Mouse (Mus musculus) forebrain, embryonic 10.5 days (tissue): ENCODE results near the gene Zfp341. TPM values are rescaled to one million over a fixed set of nuclear protein-coding genes. Genes with fewer than 3 reads are reported as not detected.
A peak's percentile ranks its signal among the peaks of the same experiment; 100 is the strongest.

Experiments used
- DNase-seq: peaks from one replicate; pipeline ENCODE4 v3.0.0-alpha.2; 2017; ENCODE audit warnings: low spot score; ENCODE audit errors: extremely low spot score
- H3K27ac ChIP-seq: fragments of 300-500 bp; sonication (generic); 2 replicates; pipeline ENCODE4 v1.5.1; 2016; ENCODE audit warnings: mild to moderate bottlenecking
- H3K27me3 ChIP-seq: fragments of 300-500 bp; sonication (generic); 2 replicates; pipeline ENCODE4 v1.6.1; 2016; ENCODE audit warnings: mild to moderate bottlenecking; ENCODE audit not compliant: poor library complexity, severe bottlenecking
- H3K36me3 ChIP-seq: fragments of 300-500 bp; sonication (generic); replicated peaks from 2 replicates; pipeline ENCODE4 v1.6.1; 2016; ENCODE audit warnings: mild to moderate bottlenecking, moderate library complexity
- H3K4me1 ChIP-seq: fragments of 300-500 bp; sonication (generic); 2 replicates; pipeline ENCODE4 v1.6.1; 2016
- H3K4me3 ChIP-seq: fragments of 300-500 bp; sonication (generic); 2 replicates; pipeline ENCODE4 v1.5.1; 2016; ENCODE audit warnings: mild to moderate bottlenecking, moderate library complexity
- H3K9me3 ChIP-seq: fragments of 300-500 bp; sonication (generic); 2 replicates; pipeline ENCODE4 v1.6.1; 2016; ENCODE audit warnings: mild to moderate bottlenecking, moderate library complexity
- WGBS: fragments of 180-500 bp; shearing (Covaris S2); methylation state at CpG from one replicate; pipeline ENCODE4 v1.1.7; 2016; 5-methylcytosine and 5-hydroxymethylcytosine counted together
- polyA plus RNA-seq: library from polyadenylated mRNA; unstranded; fragments of >200 nt; fragmentation: Nextera tagmentation; extraction: Ambion mirVana; gene quantifications from 2 replicates; pipeline ENCODE4 v1.2.1, GENCODE M21; 2016

Zfp341 gene
- polyA plus RNA-seq, 1 experiment from 2014 or later: 0.93 TPM

DNA sequence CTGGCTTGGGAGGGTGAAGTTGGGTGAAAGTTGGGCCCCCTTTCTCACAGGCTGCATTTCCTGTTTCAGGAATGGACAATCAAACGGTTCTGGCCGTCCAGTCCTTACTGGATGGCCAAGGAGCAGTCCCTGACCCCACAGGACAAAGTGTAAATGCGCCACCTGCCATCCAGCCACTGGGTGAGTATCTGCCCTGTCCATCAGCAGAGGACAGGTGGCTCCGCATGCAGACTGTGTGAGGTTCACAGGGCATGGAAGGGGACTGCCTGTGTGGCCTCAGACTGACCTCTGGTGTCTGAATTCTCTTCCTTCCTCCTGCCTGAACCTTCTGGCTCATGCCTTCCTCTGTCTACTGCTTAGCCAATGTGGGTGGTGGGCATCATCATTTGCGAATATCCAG, 8.6 kb downstream of the Zfp341 start:
- Histone ChIP-seq H3K27me3 (no peaks in the 10 kb centered on the region), H3K4me1 (no peaks in the 10 kb centered on the region), H3K9me3 (peaks cover 7% of the 10 kb centered on the region; the same call in 1 of the 2 replicates), H3K27ac (no peak overlapping the region), H3K4me3 (no peak overlapping the region), H3K36me3 (peaks cover 51% of the 10 kb centered on the region)
- WGBS: 87% methylated on average over 5 of the region's 5 CpGs
- DNase-seq: no peak

DNA sequence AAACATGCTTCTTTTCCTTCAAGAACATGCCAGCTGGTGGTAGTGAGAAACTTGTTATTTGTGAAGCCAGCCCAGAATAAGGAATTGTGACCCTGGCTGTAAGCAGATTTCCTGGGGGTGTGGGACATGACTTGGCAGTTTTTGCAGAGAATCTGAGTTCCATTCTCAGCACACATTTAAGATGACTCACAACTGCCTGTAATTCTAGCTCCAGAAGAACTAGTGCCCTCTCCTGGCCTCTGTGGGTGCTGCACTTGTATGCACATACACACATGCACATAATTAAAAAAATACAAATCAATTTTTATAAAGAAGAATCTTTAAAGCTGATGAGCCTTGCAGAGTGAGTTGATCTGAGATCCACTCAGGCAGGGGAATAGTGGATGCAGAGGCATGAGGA, 11.0 kb downstream of the Zfp341 start:
- H3K4me3 ChIP-seq: no peak overlapping the region
- peaks cover 65% of the 10 kb centered on the region for H3K36me3 ChIP-seq
- no peak overlapping the region for H3K27ac ChIP-seq
- no peaks in the 10 kb centered on the region for H3K27me3 ChIP-seq
- DNase-seq: no peak
- H3K4me1 ChIP-seq: no peaks in the 10 kb centered on the region
- H3K9me3 ChIP-seq: peaks cover 7% of the 10 kb centered on the region; the same call in 1 of the 2 replicates

DNA sequence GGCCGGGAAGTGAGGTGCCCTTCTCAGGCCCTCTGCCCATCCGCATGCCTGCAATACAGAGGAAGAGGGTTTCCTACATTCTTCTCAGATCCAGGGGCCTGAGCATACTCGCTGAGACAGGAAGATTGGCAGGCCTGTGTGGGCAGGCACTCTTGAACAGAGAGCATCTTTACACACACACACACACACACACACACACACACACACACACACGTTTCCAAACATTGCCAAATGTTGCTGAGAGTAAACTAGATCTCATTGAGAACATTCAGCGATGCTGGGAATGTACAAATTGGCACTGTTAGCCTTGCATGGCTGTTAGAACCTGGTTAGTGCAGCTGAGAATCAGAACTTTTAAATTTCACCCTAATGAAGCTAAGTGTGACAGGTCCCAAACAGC, 17.4 kb downstream of the Zfp341 start:
- Histone ChIP-seq H3K27me3 (no peaks in the 10 kb centered on the region), H3K36me3 (peaks cover 66% of the 10 kb centered on the region), H3K27ac (no peak overlapping the region), H3K9me3 (no peaks in the 10 kb centered on the region), H3K4me1 (no peaks in the 10 kb centered on the region), H3K4me3 (no peak overlapping the region)
- 87% methylated on average over 5 of the region's 5 CpGs for WGBS
- DNase-seq: no peak

- WGBS: 92% methylated on average over 16 of the region's 16 CpGs
- no peaks in the 10 kb centered on the region for H3K9me3 ChIP-seq
- no peaks in the 10 kb centered on the region for H3K4me1 ChIP-seq
- H3K27ac ChIP-seq: peak overlapping the region; percentile 0; the same call in 1 of the 2 replicates
- no peaks in the 10 kb centered on the region for H3K27me3 ChIP-seq
- H3K4me3 ChIP-seq: no peak overlapping the region
- no peak for DNase-seq
- H3K36me3 ChIP-seq: peaks cover 72% of the 10 kb centered on the region
Measured at GRCm38 (mm10) chr2:154632203-154632780, 19.2 kb downstream of the Zfp341 start.

- Histone ChIP-seq H3K9me3 (peaks cover 4% of the 10 kb centered on the region), H3K4me1 (no peaks in the 10 kb centered on the region), H3K36me3 (peaks cover 74% of the 10 kb centered on the region), H3K27ac (no peak overlapping the region), H3K27me3 (no peaks in the 10 kb centered on the region), H3K4me3 (no peak overlapping the region)
- DNase-seq: no peak
- WGBS: 95% methylated on average over 5 of the region's 5 CpGs
Measured at GRCm38 (mm10) chr2:154633039-154633742, 20.1 kb downstream of the Zfp341 start.

DNA sequence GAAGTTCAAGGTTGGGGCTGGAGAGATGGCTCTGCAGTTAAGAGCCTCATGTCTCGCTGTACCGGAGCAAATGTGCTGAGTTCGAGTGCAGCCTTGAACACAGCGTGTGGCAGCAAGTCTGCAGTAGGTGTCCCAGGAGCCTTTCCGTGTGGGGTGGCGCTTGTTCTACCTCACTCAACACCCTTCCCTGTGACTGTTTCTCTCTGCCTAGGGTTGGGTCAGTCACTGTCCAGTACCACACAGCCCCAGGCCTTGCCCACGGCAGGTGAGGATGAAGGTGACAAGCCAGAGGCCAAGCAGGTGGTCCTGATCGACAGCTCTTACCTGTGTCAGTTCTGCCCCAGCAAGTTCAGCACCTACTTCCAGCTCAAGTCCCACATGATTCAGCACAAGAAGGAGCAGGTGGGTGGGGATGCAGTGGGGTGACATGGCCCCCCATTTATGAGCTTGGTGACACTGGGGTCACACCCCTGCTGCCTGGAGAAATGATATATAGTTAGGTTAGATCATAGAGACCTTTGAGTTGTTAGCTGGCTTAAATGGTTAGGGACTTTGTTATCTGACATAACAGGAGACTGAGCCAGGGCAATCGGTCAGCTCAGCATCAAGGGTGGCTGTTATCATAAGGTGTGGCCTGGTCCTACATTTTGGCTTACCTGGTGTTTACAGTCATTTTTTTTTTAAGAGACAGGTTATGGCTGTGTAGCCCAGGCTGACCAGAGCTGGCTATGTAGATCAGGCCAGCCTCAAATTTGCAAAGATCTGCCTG, 21.0 kb downstream of the Zfp341 start:
- WGBS: 88% methylated on average over 9 of the region's 9 CpGs
- H3K36me3 ChIP-seq: peaks cover 74% of the 10 kb centered on the region
- no peaks in the 10 kb centered on the region for H3K4me1 ChIP-seq

DNA sequence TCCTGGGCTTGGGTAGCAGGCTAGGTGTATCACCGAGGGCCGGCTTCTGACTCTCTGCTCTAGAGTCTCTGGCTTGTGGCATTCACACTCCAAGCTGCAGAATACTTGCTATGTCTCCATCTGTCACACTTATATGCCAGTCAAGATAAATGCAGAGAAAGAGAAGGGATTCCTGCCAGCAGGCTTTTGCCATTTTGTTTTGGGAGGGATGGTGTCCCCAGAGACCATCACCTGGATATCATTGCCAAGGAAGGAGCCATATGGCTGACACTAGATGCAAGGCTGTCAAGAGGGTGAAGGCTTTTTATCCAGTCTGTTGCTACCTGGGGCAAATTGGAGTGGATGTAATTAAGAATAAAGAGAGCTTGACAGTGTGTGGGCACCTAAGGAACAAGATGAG, 22.7 kb downstream of the Zfp341 start:
- H3K4me3 ChIP-seq: no peak overlapping the region
- H3K4me1 ChIP-seq: no peaks in the 10 kb centered on the region
- no peaks in the 10 kb centered on the region for H3K27me3 ChIP-seq
- H3K27ac ChIP-seq: no peak overlapping the region
- H3K36me3 ChIP-seq: peaks cover 69% of the 10 kb centered on the region
- H3K9me3 ChIP-seq: peaks cover 9% of the 10 kb centered on the region
- no peak for DNase-seq
- WGBS: 99% methylated on average over 2 of the region's 2 CpGs

More for the DNA sequence above, 21.0 kb downstream of the Zfp341 start:
- no peak for DNase-seq
- peaks cover 9% of the 10 kb centered on the region for H3K9me3 ChIP-seq
- H3K27me3 ChIP-seq: no peaks in the 10 kb centered on the region
- 0 out of 2 replicates have a peak overlapping the region, but pooled peaks have one; percentile 5 for H3K27ac ChIP-seq
- H3K4me3 ChIP-seq: no peak overlapping the region

DNA sequence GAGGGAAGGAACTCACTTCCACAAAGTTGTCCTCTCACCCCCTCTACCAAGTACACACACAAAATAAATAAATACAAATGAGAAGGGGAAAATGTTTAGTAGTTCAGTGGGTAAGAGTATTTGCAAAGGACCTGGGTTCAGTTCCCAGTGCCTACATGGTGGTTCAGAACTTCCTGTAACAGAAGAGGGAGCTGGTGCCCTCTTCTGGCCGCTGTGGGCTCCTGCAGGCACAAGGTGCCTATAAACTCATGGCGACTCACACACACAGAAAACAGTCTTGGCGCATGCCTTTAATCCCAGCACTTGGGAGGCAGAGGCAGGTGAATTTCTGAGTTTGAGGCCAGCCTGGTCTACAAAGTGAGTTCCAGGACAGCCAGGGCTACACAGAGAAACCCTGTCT, 25.4 kb downstream of the Zfp341 start:
- 93% methylated on average over 3 of the region's 3 CpGs for WGBS
- Histone ChIP-seq H3K9me3 (peaks cover 9% of the 10 kb centered on the region), H3K36me3 (peaks cover 81% of the 10 kb centered on the region), H3K4me1 (no peaks in the 10 kb centered on the region), H3K27ac (no peak overlapping the region), H3K27me3 (no peaks in the 10 kb centered on the region), H3K4me3 (no peak overlapping the region)
- DNase-seq: no peak

GRCm38 (mm10) chr2:154639115-154639514, 26.0 kb downstream of the Zfp341 start:
- H3K27ac ChIP-seq: no peak overlapping the region
- H3K36me3 ChIP-seq: peaks cover 83% of the 10 kb centered on the region
- H3K9me3 ChIP-seq: peaks cover 9% of the 10 kb centered on the region
- no peak overlapping the region for H3K4me3 ChIP-seq
- no peaks in the 10 kb centered on the region for H3K27me3 ChIP-seq
- DNase-seq: no peak
- WGBS: 91% methylated on average over 4 of the region's 4 CpGs
- no peaks in the 10 kb centered on the region for H3K4me1 ChIP-seq

GRCm38 (mm10) chr2:154641176-154641575, 28.1 kb downstream of the Zfp341 start:
- Histone ChIP-seq H3K36me3 (peaks cover 82% of the 10 kb centered on the region), H3K9me3 (peaks cover 9% of the 10 kb centered on the region), H3K4me1 (no peaks in the 10 kb centered on the region), H3K27me3 (no peaks in the 10 kb centered on the region), H3K27ac (no peak overlapping the region), H3K4me3 (no peak overlapping the region)
- WGBS: 83% methylated on average over 8 of the region's 8 CpGs
- DNase-seq: no peak

GRCm38 (mm10) chr2:154642005-154642459, 28.9 kb downstream of the Zfp341 start:
- Histone ChIP-seq H3K27ac (no peak overlapping the region), H3K4me3 (no peak overlapping the region), H3K9me3 (peaks cover 9% of the 10 kb centered on the region), H3K27me3 (no peaks in the 10 kb centered on the region), H3K36me3 (peaks cover 83% of the 10 kb centered on the region), H3K4me1 (no peaks in the 10 kb centered on the region)
- 94% methylated on average over 9 of the region's 9 CpGs for WGBS
- DNase-seq: no peak

GRCm38 (mm10) chr2:154642712-154643385, 29.8 kb downstream of the Zfp341 start:
- 88% methylated on average over 6 of the region's 6 CpGs for WGBS
- H3K4me1 ChIP-seq: no peaks in the 10 kb centered on the region
- H3K9me3 ChIP-seq: peaks cover 8% of the 10 kb centered on the region
- H3K27me3 ChIP-seq: no peaks in the 10 kb centered on the region
- no peak overlapping the region for H3K4me3 ChIP-seq
- no peak overlapping the region for H3K27ac ChIP-seq
- peaks cover 75% of the 10 kb centered on the region for H3K36me3 ChIP-seq
- DNase-seq: no peak
